ENCODE assay signal across 16 mouse cellular contexts in genomic region chr9:120857849-120858510, GRCm38 (mm10).
"Had no signal": no experiment of that assay in that cellular context is flagged by ENCODE, and none has a peak within 500 bp of the region (broad histone marks: within the 10 kb centered on the region; RNA-seq: fewer than 3 reads in every experiment).

No protein-coding gene starts in this region.

- H3K36me3 ChIP-seq: limb, embryonic 12.5 days; midbrain, embryonic 12.5 days; neural tube, embryonic 15.5 days had no signal

- H3K27me3 ChIP-seq: limb, embryonic 12.5 days; midbrain, embryonic 12.5 days; neural tube, embryonic 15.5 days had no signal

- ATAC-seq: intestine, postnatal 0 days; lung, postnatal 0 days had no signal

- H3K4me3 ChIP-seq: limb, embryonic 12.5 days; midbrain, embryonic 12.5 days; myocyte; neural tube, embryonic 15.5 days had no signal

- DNase-seq: kidney, adult 9 months; kidney, postnatal 36 days; layer of hippocampus, adult 9-11 months; layer of hippocampus, postnatal 36 days; lung, adult 2 months; lung, postnatal 36 days; thymus, postnatal 4 days had no signal

- H3K27ac ChIP-seq: kidney, postnatal 0 days; limb, embryonic 12.5 days; liver, embryonic 14.5 days; midbrain, embryonic 12.5 days; neural tube, embryonic 15.5 days; stomach, postnatal 0 days had no signal

- H3K4me1 ChIP-seq: limb, embryonic 12.5 days had no signal

- H3K4me2 ChIP-seq: limb, embryonic 12.5 days; midbrain, embryonic 12.5 days; neural tube, embryonic 15.5 days had no signal

- H3K9ac ChIP-seq: limb, embryonic 12.5 days; liver, embryonic 14.5 days; midbrain, embryonic 12.5 days; neural tube, embryonic 15.5 days had no signal

- H3K9me3 ChIP-seq: limb, embryonic 12.5 days; midbrain, embryonic 12.5 days; neural tube, embryonic 15.5 days had no signal
